Mouse (Mus musculus) MEL-GATA-1-ER (cell line): ENCODE measurements at regions not wholly inside any gene's neighbourhood (a gene's known extent, or its start where the extent isn't known, plus 50 kb on each side); places are given as distances from the start of the nearest gene placed in this dataset.

Experiments
- DNase-seq: peaks from one replicate; pipeline ENCODE4 v3.0.0-alpha.2; 2012; ENCODE audit warnings: low read depth; ENCODE audit errors: extremely low read depth

DNA sequence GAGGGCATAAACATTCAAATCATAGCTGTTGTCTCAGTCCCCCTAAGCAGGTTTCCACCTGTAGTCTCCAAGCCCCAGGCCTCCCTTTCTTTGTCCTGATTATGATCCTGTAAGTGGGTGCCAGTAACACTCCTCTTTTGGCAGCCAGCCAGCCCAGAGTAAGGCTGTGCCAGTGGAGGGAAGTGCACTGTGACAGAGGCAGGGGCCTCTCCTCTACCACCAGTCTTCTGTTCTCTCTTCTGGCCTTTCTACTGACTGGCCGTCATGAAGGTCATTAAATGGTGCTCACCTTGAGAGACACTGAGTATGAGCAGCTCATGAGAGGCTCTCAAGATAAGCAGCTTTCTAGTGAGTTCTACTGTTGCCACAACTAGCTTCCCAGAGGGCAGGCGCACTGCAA, 63.5 kb upstream of the Met start:
- no peak for DNase-seq

DNA sequence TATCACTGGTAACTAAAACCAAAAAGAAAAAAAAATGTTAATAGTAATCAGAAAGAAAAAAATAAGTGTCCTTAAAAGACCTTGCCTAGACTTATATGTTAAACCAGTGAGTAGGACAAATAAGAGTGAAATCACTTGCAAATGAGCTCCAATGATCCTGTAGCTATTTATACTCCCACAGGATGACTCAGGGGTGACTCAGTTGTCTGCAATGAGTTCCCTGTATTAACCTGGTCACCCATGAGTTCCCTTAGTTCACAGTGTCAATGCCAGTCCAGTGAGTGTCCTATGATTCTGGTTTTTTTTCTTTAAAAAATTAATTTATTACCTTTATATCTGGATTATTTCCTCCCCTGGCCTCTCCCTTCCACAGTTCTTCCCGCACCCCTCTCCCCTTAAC, 55.5 kb upstream of the Met start:
- no peak for DNase-seq

DNA sequence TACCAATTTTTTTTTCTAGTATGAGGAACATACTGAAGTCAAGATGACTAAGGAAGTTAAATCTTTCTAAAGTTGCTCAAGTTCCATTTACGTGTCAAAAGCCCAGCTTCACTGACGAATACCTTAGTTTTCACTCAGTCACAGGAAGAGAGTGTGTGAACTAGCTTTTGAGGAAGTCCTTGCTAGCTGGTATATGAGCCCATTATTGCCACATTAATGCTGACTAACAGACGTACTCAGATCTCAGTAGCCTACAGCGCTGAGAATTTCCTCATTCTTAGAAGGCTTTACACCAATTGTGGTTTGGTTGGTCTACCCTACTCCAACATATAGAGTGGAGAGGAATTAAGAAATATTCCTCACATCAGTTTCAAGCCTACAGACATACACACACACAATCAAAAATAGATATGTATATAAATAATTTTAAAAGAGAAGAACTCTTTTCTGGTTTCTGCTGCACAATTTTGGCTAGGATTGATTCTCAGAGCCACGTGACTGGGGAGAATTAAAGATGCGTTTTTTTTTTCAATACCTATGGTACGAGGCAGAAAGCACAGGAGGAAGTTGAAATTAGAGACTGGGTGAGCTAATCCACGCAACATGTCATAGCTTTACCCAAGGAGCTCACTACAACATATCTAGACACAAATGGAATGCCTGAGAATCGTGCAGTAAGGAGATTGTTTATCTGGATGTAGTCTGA, 53.7 kb upstream of the Met start:
- DNase-seq = peak; percentile 41

DNA sequence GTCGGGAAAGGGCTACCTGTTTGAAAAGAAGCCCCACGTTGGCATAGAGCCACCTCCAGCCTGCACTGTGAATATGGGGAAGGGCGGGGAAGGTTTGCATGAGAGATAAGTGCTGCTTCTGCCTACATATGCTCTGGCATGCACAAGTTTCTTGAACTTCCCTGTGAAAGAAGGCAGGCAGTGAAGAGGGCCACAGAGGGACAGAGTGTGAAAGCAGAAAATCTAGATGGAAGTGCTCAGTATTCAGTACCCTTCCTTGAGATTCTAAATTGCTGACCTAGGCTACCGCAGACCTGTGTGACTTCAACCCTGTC, 53.2 kb upstream of the Met start:
- no peak for DNase-seq
